In genomic region chr4:56127730-56128482, GRCm38 (mm10) we compare ENCODE assay signal across 18 mouse cellular contexts.
A peak's percentile ranks its signal among the peaks of the same experiment; 100 is the strongest.
DNase-seq lines count a peak whose midpoint lies in the region; ATAC-seq and TF ChIP-seq lines count a peak whose summit lies in the region.
"Had no signal": no experiment of that assay in that cellular context is flagged by ENCODE, and none has a peak within 500 bp of the region (broad histone marks: within the 10 kb centered on the region; RNA-seq: fewer than 3 reads in every experiment).

No protein-coding gene starts in this region.

- no peak overlapping the region for H3K9ac ChIP-seq in embryonic facial prominence, embryonic 14.5 days (ENCODE audit: low read depth, low read length)
- H3K9ac ChIP-seq in hindbrain, postnatal 0 days (replicated peaks; ENCODE audit: low read length): no peak overlapping the region
- no peak overlapping the region for H3K9ac ChIP-seq in hindbrain, embryonic 13.5 days
- H3K9ac ChIP-seq in forebrain, embryonic 15.5 days (replicated peaks): no peak overlapping the region
- H3K9ac ChIP-seq: limb, embryonic 15.5 days; liver, postnatal 0 days; stomach, embryonic 15.5 days had no signal

- ATAC-seq in embryonic facial prominence, embryonic 14.5 days (ENCODE audit: low read depth): no peak
- peak; percentile 47; the same call in 1 of the 2 replicates for ATAC-seq in hindbrain, postnatal 0 days
- no peak for ATAC-seq in hindbrain, embryonic 13.5 days (ENCODE audit: low FRiP score)
- peak; percentile 96 for ATAC-seq in forebrain, embryonic 15.5 days (replicated peaks)
- ATAC-seq: liver, postnatal 0 days had no signal

- no peak overlapping the region for H3K4me2 ChIP-seq in embryonic facial prominence, embryonic 14.5 days (ENCODE audit: low read depth, low read length)
- H3K4me2 ChIP-seq in hindbrain, postnatal 0 days (ENCODE audit: low read depth, low read length): no peak overlapping the region
- H3K4me2 ChIP-seq in hindbrain, embryonic 13.5 days: no peak overlapping the region
- H3K4me2 ChIP-seq in forebrain, embryonic 15.5 days (replicated peaks): no peak overlapping the region
- H3K4me2 ChIP-seq: limb, embryonic 15.5 days; stomach, embryonic 15.5 days had no signal

- H3K9me3 ChIP-seq in embryonic facial prominence, embryonic 14.5 days (ENCODE audit: control insufficient read depth, low read length): no peaks in the 10 kb centered on the region
- no peaks in the 10 kb centered on the region for H3K9me3 ChIP-seq in embryonic facial prominence, embryonic 10.5 days
- no peaks in the 10 kb centered on the region for H3K9me3 ChIP-seq in hindbrain, postnatal 0 days (ENCODE audit: low read length)
- no peaks in the 10 kb centered on the region for H3K9me3 ChIP-seq in hindbrain, embryonic 13.5 days
- no peaks in the 10 kb centered on the region for H3K9me3 ChIP-seq in forebrain, embryonic 15.5 days
- H3K9me3 ChIP-seq: limb, embryonic 15.5 days; stomach, embryonic 15.5 days had no signal

- no peak overlapping the region for H3K4me3 ChIP-seq in embryonic facial prominence, embryonic 14.5 days (ENCODE audit: low read depth, low read length)
- no peak overlapping the region for H3K4me3 ChIP-seq in embryonic facial prominence, embryonic 10.5 days
- no peak overlapping the region for H3K4me3 ChIP-seq in hindbrain, postnatal 0 days (ENCODE audit: low read length)
- no peak overlapping the region for H3K4me3 ChIP-seq in hindbrain, embryonic 13.5 days
- H3K4me3 ChIP-seq in forebrain, embryonic 15.5 days: no peak overlapping the region
- H3K4me3 ChIP-seq: gastrocnemius, adult 2 months; limb, embryonic 15.5 days; stomach, embryonic 15.5 days had no signal

- no peak overlapping the region for H3K27ac ChIP-seq in embryonic facial prominence, embryonic 14.5 days (replicated peaks; ENCODE audit: low read depth, low read length)
- no peak overlapping the region for H3K27ac ChIP-seq in embryonic facial prominence, embryonic 10.5 days (replicated peaks)
- H3K27ac ChIP-seq in hindbrain, postnatal 0 days: no peak overlapping the region
- H3K27ac ChIP-seq in hindbrain, embryonic 13.5 days: no peak overlapping the region
- H3K27ac ChIP-seq in forebrain, embryonic 15.5 days (replicated peaks): no peak overlapping the region
- H3K27ac ChIP-seq: gastrocnemius, adult 2 months; limb, embryonic 15.5 days; stomach, embryonic 15.5 days had no signal

- TF ChIP-seq CTCF in hindbrain, postnatal 0 days (IDR thresholded peaks at IDR 0.05; ENCODE audit: low read depth): no peak

- H3K4me1 ChIP-seq in embryonic facial prominence, embryonic 14.5 days (ENCODE audit: control insufficient read depth, insufficient read depth, low read length): no peaks in the 10 kb centered on the region
- H3K4me1 ChIP-seq in embryonic facial prominence, embryonic 10.5 days: no peaks in the 10 kb centered on the region
- H3K4me1 ChIP-seq in hindbrain, postnatal 0 days (ENCODE audit: insufficient read depth, low read length): no peaks in the 10 kb centered on the region
- H3K4me1 ChIP-seq in hindbrain, embryonic 13.5 days (replicated peaks): 0 out of 2 replicates have a peak, but pooled peaks cover 5% of the 10 kb centered on the region
- H3K4me1 ChIP-seq in forebrain, embryonic 15.5 days: peaks cover 9% of the 10 kb centered on the region
- H3K4me1 ChIP-seq: limb, embryonic 15.5 days; stomach, embryonic 15.5 days had no signal

- DNase-seq in embryonic facial prominence, embryonic 14.5 days (ENCODE audit: low spot score): peak; percentile 23
- no peak for DNase-seq in embryonic facial prominence, embryonic 10.5 days (ENCODE audit: low spot score)
- peak; percentile 66 for DNase-seq in hindbrain, postnatal 0 days (ENCODE audit: low spot score)
- DNase-seq in Muller cell, postnatal 12 days (ENCODE audit: inconsistent ontology term): peak; percentile 32
- no peak for DNase-seq in frontal cortex, postnatal 14 days (ENCODE audit: low spot score in 2 of 2)
- DNase-seq: B cell, adult 2 months; cerebellum, postnatal 36 days; gastrocnemius, adult 2 months; kidney, adult 18-20 months; kidney, postnatal 14 days; layer of hippocampus, adult 9-11 months; liver, postnatal 0 days; lung, postnatal 14 days; thymus, adult 2 months had no signal

- no peaks in the 10 kb centered on the region for H3K27me3 ChIP-seq in embryonic facial prominence, embryonic 14.5 days (replicated peaks; ENCODE audit: control insufficient read depth, insufficient read depth, low read length)
- H3K27me3 ChIP-seq in embryonic facial prominence, embryonic 10.5 days (replicated peaks; ENCODE audit: low read depth, poor library complexity, severe bottlenecking): no peaks in the 10 kb centered on the region
- no peaks in the 10 kb centered on the region for H3K27me3 ChIP-seq in hindbrain, postnatal 0 days (ENCODE audit: insufficient read depth, low read length)
- no peaks in the 10 kb centered on the region for H3K27me3 ChIP-seq in hindbrain, embryonic 13.5 days
- no peaks in the 10 kb centered on the region for H3K27me3 ChIP-seq in forebrain, embryonic 15.5 days
- H3K27me3 ChIP-seq: limb, embryonic 15.5 days; stomach, embryonic 15.5 days had no signal

- no peaks in the 10 kb centered on the region for H3K36me3 ChIP-seq in embryonic facial prominence, embryonic 14.5 days (ENCODE audit: control insufficient read depth, insufficient read depth, low read length)
- H3K36me3 ChIP-seq in embryonic facial prominence, embryonic 10.5 days (replicated peaks): no peaks in the 10 kb centered on the region
- no peaks in the 10 kb centered on the region for H3K36me3 ChIP-seq in hindbrain, postnatal 0 days (ENCODE audit: insufficient read depth, low read length)
- H3K36me3 ChIP-seq in hindbrain, embryonic 13.5 days: no peaks in the 10 kb centered on the region
- no peaks in the 10 kb centered on the region for H3K36me3 ChIP-seq in forebrain, embryonic 15.5 days
- H3K36me3 ChIP-seq: limb, embryonic 15.5 days; stomach, embryonic 15.5 days had no signal

- WGBS in embryonic facial prominence, embryonic 14.5 days: 59% methylated on average over 8 of the region's 8 CpGs
- 75% methylated on average over 8 of the region's 8 CpGs for WGBS in embryonic facial prominence, embryonic 10.5 days
- WGBS in hindbrain, postnatal 0 days: 29% methylated on average over 8 of the region's 8 CpGs
- 47% methylated on average over 8 of the region's 8 CpGs for WGBS in hindbrain, embryonic 13.5 days
- WGBS in forebrain, embryonic 15.5 days: 23% methylated on average over 8 of the region's 8 CpGs

Comparison
In these comparisons a context has a peak if more than half of its experiments do, and no peak if none do; other contexts are left out.
1. ATAC-seq: peak in hindbrain, postnatal 0 days (single experiment) and forebrain, embryonic 15.5 days (single experiment); none in embryonic facial prominence, embryonic 14.5 days (single experiment) and hindbrain, embryonic 13.5 days (single experiment).
2. DNase-seq: peak in embryonic facial prominence, embryonic 14.5 days (single experiment), hindbrain, postnatal 0 days (single experiment) and Muller cell, postnatal 12 days (single experiment); none in embryonic facial prominence, embryonic 10.5 days (single experiment) and frontal cortex, postnatal 14 days (0 of 2).